ENCODE assay signal across 8 mouse cellular contexts in genomic region chr1:165934648-165935465, GRCm38 (mm10).
DNase-seq lines count a peak whose midpoint lies in the region; ATAC-seq and TF ChIP-seq lines count a peak whose summit lies in the region.

No protein-coding gene starts in this region.

- H3K9ac ChIP-seq in hindbrain, embryonic 11.5 days (ENCODE audit: low read depth, low read length), result no peak overlapping the region

- peak overlapping the region; percentile 37; the same call in 1 of the 2 replicates for H3K27ac ChIP-seq in hindbrain, embryonic 11.5 days (ENCODE audit: low read depth, low read length)
- peak overlapping the region; percentile 46; the same call in 1 of the 2 replicates for H3K27ac ChIP-seq in midbrain, embryonic 10.5 days (replicated peaks)

- 48% methylated on average over 7 of the region's 7 CpGs for WGBS in hindbrain, embryonic 11.5 days
- 56% methylated on average over 7 of the region's 7 CpGs for WGBS in midbrain, embryonic 10.5 days
- WGBS in lung, adult 2 months, result 69% methylated on average over 7 of the region's 7 CpGs

- H3K4me1 ChIP-seq in hindbrain, embryonic 11.5 days (replicated peaks; ENCODE audit: control insufficient read depth, insufficient read depth, low read length), result no peaks in the 10 kb centered on the region
- H3K4me1 ChIP-seq in midbrain, embryonic 10.5 days, result peaks cover 23% of the 10 kb centered on the region
- no peaks in the 10 kb centered on the region; the same call in none of the 2 replicates for H3K4me1 ChIP-seq in lung, adult 2 months (ENCODE audit: control insufficient read depth, insufficient read depth, low read length)

- no peaks in the 10 kb centered on the region for H3K9me3 ChIP-seq in hindbrain, embryonic 11.5 days (ENCODE audit: control insufficient read depth, low read length)
- H3K9me3 ChIP-seq in midbrain, embryonic 10.5 days (replicated peaks), result no peaks in the 10 kb centered on the region

- ATAC-seq in hindbrain, embryonic 11.5 days (ENCODE audit: low FRiP score), result peak; percentile 96
- ATAC-seq in activated CD4-positive, CD25-positive, alpha-beta regulatory T cell, adult 4 months, result no peak

- TF ChIP-seq CTCF in lung, adult 2 months (IDR thresholded peaks at IDR 0.05; ENCODE audit: insufficient read depth, low read length), result no peak

- no peak for TF ChIP-seq POLR2A in lung, adult 2 months (IDR thresholded peaks at IDR 0.05; ENCODE audit: borderline replicate concordance, extremely low read depth, low read depth, low read length)

- H3K27me3 ChIP-seq in hindbrain, embryonic 11.5 days (ENCODE audit: control insufficient read depth, insufficient read depth, low read length), result no peaks in the 10 kb centered on the region
- no peaks in the 10 kb centered on the region for H3K27me3 ChIP-seq in midbrain, embryonic 10.5 days (ENCODE audit: low read depth, poor library complexity, severe bottlenecking)

- H3K4me3 ChIP-seq in hindbrain, embryonic 11.5 days (ENCODE audit: low read depth, low read length), result no peak overlapping the region
- H3K4me3 ChIP-seq in midbrain, embryonic 10.5 days, result no peak overlapping the region
- no peak overlapping the region for H3K4me3 ChIP-seq in lung, adult 2 months (replicated peaks; ENCODE audit: extremely low read depth, low read depth, low read length)

- no peak overlapping the region for H3K4me2 ChIP-seq in hindbrain, embryonic 11.5 days (replicated peaks; ENCODE audit: low read depth, low read length)

- H3K36me3 ChIP-seq in hindbrain, embryonic 11.5 days (ENCODE audit: control insufficient read depth, insufficient read depth, low read length), result no peaks in the 10 kb centered on the region
- no peaks in the 10 kb centered on the region for H3K36me3 ChIP-seq in midbrain, embryonic 10.5 days

- peak; percentile 52 for DNase-seq in right cerebral cortex, adult 18-20 months
- DNase-seq in right cerebral cortex, postnatal 14 days, result no peak
- DNase-seq in hindbrain, embryonic 11.5 days (ENCODE audit: low spot score), result peak; percentile 52
- DNase-seq in midbrain, embryonic 10.5 days (ENCODE audit: low spot score), result no peak
- DNase-seq in spleen, postnatal 4 days (ENCODE audit: low spot score in 2 of 2), result peak; percentile 45 to 69
- no peak for DNase-seq in kidney, postnatal 4 days
- no peak for DNase-seq in lung, adult 2 months

Comparison
In these comparisons a context has a peak if more than half of its experiments do, and no peak if none do; other contexts are left out.
1. DNase-seq: peak in right cerebral cortex, adult 18-20 months (single experiment), hindbrain, embryonic 11.5 days (single experiment) and spleen, postnatal 4 days (2 of 2); none in right cerebral cortex, postnatal 14 days (single experiment), midbrain, embryonic 10.5 days (single experiment), kidney, postnatal 4 days (0 of 2) and lung, adult 2 months (single experiment).